Mouse (Mus musculus) hindbrain, embryonic 11.5 days (tissue): ENCODE data around the gene Bcl10. TPM values are rescaled to one million over a fixed set of nuclear protein-coding genes. Genes with fewer than 3 reads are reported as not detected.
"Not testable (repeated sequence)": the region's sequence is repeated elsewhere in the genome, so short reads cannot be mapped to it uniquely, and the experiment has no call there.

Experiments used
- ATAC-seq: fragments of 200-750 bp; cut with Nextera tagmentation; 2 replicates; pipeline ENCODE4 v1.8.0; 2017; ENCODE audit warnings: mild to moderate bottlenecking, moderate TSS enrichment, moderate library complexity; ENCODE audit not compliant: low FRiP score
- DNase-seq: peaks from one replicate; pipeline ENCODE4 v3.0.0-alpha.2; 2015; ENCODE audit warnings: low spot score
- H3K27ac ChIP-seq: fragments of 300-500 bp; sonication (generic); 2 replicates; pipeline ENCODE4 v1.5.1; 2014; ENCODE audit warnings: mild to moderate bottlenecking, low read depth, low read length
- H3K27me3 ChIP-seq: fragments of 300-500 bp; sonication (generic); 2 replicates; pipeline ENCODE4 v1.6.1; 2014; ENCODE audit warnings: mild to moderate bottlenecking, low read length, moderate library complexity, mixed read lengths; ENCODE audit not compliant: control insufficient read depth, insufficient read depth
- H3K36me3 ChIP-seq: fragments of 300-500 bp; sonication (generic); 2 replicates; pipeline ENCODE4 v1.6.1; 2014; ENCODE audit warnings: mild to moderate bottlenecking, low read length, moderate library complexity, mixed read lengths; ENCODE audit not compliant: control insufficient read depth, insufficient read depth
- H3K4me1 ChIP-seq: fragments of 300-500 bp; sonication (generic); replicated peaks from 2 replicates; pipeline ENCODE4 v1.6.1; 2014; ENCODE audit warnings: low read length, mixed read lengths; ENCODE audit not compliant: control insufficient read depth, insufficient read depth
- H3K4me2 ChIP-seq: fragments of 300-500 bp; sonication (generic); replicated peaks from 2 replicates; pipeline ENCODE4 v1.6.1; 2014; ENCODE audit warnings: mild to moderate bottlenecking, low read depth, low read length
- H3K4me3 ChIP-seq: fragments of 300-500 bp; sonication (generic); 2 replicates; pipeline ENCODE4 v1.5.1; 2014; ENCODE audit warnings: low read depth, low read length
- H3K9ac ChIP-seq: fragments of 300-500 bp; sonication (generic); 2 replicates; pipeline ENCODE4 v1.6.1; 2014; ENCODE audit warnings: low read depth, low read length
- H3K9me3 ChIP-seq: fragments of 300-500 bp; sonication (generic); 2 replicates; pipeline ENCODE4 v1.6.1; 2016; ENCODE audit warnings: low read length; ENCODE audit not compliant: control insufficient read depth
- WGBS: fragments of 180-500 bp; shearing (Covaris S2); extraction: QIAGEN DNeasy Blood & Tissue Kit; methylation state at CpG from one replicate; pipeline ENCODE4 v1.1.7; 2014; 5-methylcytosine and 5-hydroxymethylcytosine counted together
- polyA plus RNA-seq: library from polyadenylated mRNA; unstranded; fragments of >200 nt; fragmentation: Nextera tagmentation; extraction: Ambion mirVana; gene quantifications from 2 replicates; pipeline ENCODE4 v1.2.1, GENCODE M21; 2014

The Bcl10 gene
- polyA plus RNA-seq, result 56.0 and 65.7 TPM in 2 replicates

DNA sequence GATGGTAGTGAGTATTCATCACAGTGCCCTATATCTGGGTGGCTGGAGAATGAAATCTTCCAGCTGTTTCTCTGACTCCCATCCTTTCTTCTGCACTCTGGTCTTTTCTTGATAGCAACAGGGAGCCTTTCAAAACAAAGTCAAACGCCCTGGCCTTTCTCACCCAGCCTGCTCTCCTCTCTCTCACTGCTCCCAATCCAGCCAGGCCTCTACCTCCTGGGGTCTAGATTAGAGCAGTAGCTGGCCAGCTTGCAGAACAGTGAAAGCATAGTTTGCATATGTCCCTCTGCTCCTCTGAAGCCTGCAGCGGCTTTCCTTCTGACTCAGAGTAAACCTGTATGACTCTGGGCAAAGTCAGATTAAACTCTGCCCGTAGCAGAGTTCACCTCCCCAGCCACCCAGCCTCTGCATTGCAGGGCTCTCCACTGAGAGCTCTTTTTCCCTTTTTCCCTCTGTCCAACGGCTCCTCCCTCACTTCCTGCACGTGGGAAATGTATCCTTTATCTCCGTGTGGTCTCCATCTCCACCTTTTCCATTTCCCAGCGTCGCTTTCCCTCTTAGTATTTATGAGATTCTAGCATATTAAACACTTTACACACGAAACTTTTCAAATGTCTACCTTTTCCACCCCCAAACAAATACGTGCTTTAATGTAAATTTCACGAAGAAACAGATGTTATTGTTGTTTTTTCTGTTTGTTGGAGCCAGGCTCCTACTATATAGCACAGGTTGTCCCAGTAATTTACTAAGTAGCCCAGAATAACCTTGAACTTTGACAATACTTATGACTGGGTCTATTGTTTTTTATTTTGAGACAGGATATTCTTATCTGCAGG is at the start of gene Bcl10:
Gene Bcl10 (plus strand): TSS at position 786 of the 836 bp plus-strand sequence.
- 32% methylated on average over 11 of the region's 11 CpGs for WGBS
- Histone ChIP-seq H3K9me3 (no peaks in the 10 kb centered on the region), H3K27ac (0 out of 2 replicates have a peak within 1 kb of the TSS, but pooled peaks have one; percentile 27), H3K36me3 (no peaks in the 10 kb centered on the region), H3K9ac (0 out of 2 replicates have a peak within 1 kb of the TSS, but pooled peaks have one; percentile 46), H3K27me3 (no peaks in the 10 kb centered on the region), H3K4me2 (peak within 1 kb of the TSS; percentile 47), H3K4me1 (0 out of 2 replicates have a peak, but pooled peaks cover 2% of the 10 kb centered on the region), H3K4me3 (peak within 1 kb of the TSS; percentile 73)
- ATAC-seq (no peak), DNase-seq (no peak)

DNA sequence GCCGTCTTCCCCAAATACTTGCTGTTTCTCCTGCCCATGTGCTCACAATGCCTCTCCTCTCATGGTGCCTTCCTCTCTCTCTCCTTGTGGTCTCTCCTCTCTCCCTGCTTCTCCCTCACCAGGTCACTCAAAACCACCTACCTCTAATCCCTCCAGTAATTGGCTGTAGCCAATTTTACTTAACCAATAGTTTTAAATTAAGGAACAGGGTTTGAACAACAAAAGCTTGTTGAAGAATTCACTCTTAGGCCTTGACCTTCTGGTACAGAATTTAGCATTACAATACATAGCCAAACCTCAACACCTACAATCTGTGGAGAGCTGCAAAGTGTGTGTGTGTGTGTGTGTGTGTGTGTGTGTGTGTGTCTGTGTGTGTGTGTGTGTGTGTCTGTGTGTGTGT is 49.3 kb upstream of the Bcl10 start:
- H3K9me3 ChIP-seq, result no peaks in the 10 kb centered on the region
- no peak overlapping the region for H3K4me3 ChIP-seq
- no peaks in the 10 kb centered on the region for H3K27me3 ChIP-seq
- H3K9ac ChIP-seq, result no peak overlapping the region
- DNase-seq (no peak), ATAC-seq (no peak)
- H3K27ac ChIP-seq, result no peak overlapping the region
- no peaks in the 10 kb centered on the region for H3K4me1 ChIP-seq
- no peak overlapping the region for H3K4me2 ChIP-seq
- no peaks in the 10 kb centered on the region for H3K36me3 ChIP-seq
- WGBS, result 76% methylated on average over 1 of the region's 1 CpGs

- Histone ChIP-seq H3K36me3 (no peaks in the 10 kb centered on the region), H3K9ac (no peak overlapping the region), H3K27me3 (no peaks in the 10 kb centered on the region), H3K9me3 (no peaks in the 10 kb centered on the region), H3K27ac (no peak overlapping the region), H3K4me1 (no peaks in the 10 kb centered on the region), H3K4me3 (no peak overlapping the region), H3K4me2 (no peak overlapping the region)
- 87% methylated on average over 4 of the region's 4 CpGs for WGBS
- ATAC-seq (no peak), DNase-seq (no peak)
Measured at GRCm38 (mm10) chr3:145874126-145874525, 48.5 kb upstream of the Bcl10 start.

GRCm38 (mm10) chr3:145876120-145876519 is 46.5 kb upstream of the Bcl10 start:
- 92% methylated on average over 11 of the region's 11 CpGs for WGBS
- H3K9me3 ChIP-seq, result no peaks in the 10 kb centered on the region
- ATAC-seq, result no peak

GRCm38 (mm10) chr3:145878867-145879266 is 43.7 kb upstream of the Bcl10 start:
- not testable (repeated sequence) for H3K9me3 ChIP-seq, H3K9ac ChIP-seq, DNase-seq, H3K4me2 ChIP-seq, H3K27me3 ChIP-seq, ATAC-seq, H3K4me3 ChIP-seq, H3K27ac ChIP-seq, H3K36me3 ChIP-seq, H3K4me1 ChIP-seq
- WGBS, result 96% methylated on average over 13 of the region's 14 CpGs

More at GRCm38 (mm10) chr3:145876120-145876519, 46.5 kb upstream of the Bcl10 start:
- Histone ChIP-seq H3K27me3 (no peaks in the 10 kb centered on the region), H3K9ac (no peak overlapping the region), H3K4me2 (no peak overlapping the region), H3K4me1 (no peaks in the 10 kb centered on the region), H3K27ac (no peak overlapping the region), H3K4me3 (no peak overlapping the region), H3K36me3 (no peaks in the 10 kb centered on the region)
- DNase-seq, result no peak

DNA sequence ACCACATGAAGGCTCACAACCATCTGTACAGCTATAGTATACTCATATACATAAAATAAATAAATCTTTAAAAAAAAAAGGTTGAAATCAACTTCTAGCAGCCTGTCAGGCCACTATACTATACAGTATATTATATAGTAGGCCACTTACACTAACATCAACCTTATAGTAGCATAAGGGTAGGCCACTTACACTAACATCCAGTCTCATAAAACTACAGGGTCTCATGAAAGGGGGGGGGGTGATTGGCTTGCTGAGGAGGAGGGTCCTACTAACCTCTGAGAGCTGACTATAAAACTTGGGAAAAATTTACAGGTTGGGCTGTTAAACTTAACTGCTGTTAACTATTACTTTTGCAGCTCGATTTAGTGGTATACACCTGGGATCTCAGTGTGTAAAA is 42.3 kb upstream of the Bcl10 start:
- no peaks in the 10 kb centered on the region for H3K9me3 ChIP-seq
- H3K4me1 ChIP-seq, result no peaks in the 10 kb centered on the region
- H3K9ac ChIP-seq, result no peak overlapping the region
- H3K4me2 ChIP-seq, result no peak overlapping the region
- 95% methylated on average over 1 of the region's 1 CpGs for WGBS
- no peak for ATAC-seq
- no peaks in the 10 kb centered on the region for H3K27me3 ChIP-seq
- no peak overlapping the region for H3K4me3 ChIP-seq
- no peak overlapping the region for H3K27ac ChIP-seq
- H3K36me3 ChIP-seq, result no peaks in the 10 kb centered on the region
- no peak for DNase-seq

GRCm38 (mm10) chr3:145882076-145882874 is 40.3 kb upstream of the Bcl10 start:
- Histone ChIP-seq H3K4me3 (no peak overlapping the region), H3K27me3 (no peaks in the 10 kb centered on the region), H3K27ac (no peak overlapping the region), H3K9ac (no peak overlapping the region), H3K9me3 (no peaks in the 10 kb centered on the region), H3K4me2 (no peak overlapping the region), H3K36me3 (no peaks in the 10 kb centered on the region), H3K4me1 (no peaks in the 10 kb centered on the region)
- DNase-seq (no peak), ATAC-seq (no peak)
- 86% methylated on average over 15 of the region's 15 CpGs for WGBS

DNA sequence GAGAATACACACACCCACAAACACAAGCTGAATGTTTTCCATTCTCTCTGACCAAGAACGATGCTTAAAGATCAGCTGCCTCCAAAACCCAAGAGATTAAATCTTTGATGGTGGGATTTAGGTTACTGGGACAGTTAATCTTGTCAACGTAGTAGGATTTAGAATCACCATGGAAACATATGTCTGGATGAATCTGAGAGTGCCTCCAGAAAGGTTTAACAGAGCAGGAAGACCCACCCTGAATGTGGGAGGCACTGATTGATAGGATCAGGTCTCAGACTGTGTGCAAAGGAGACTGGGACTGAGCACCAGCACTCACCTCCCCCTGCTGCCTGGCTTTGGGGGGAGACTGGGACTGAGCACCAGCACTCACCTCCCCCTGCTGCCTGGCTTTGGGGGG is 39.4 kb upstream of the Bcl10 start:
- H3K4me3 ChIP-seq, result no peak overlapping the region
- WGBS, result 63% methylated on average over 2 of the region's 2 CpGs
- ATAC-seq, result peak; percentile 30; the same call in 1 of the 2 replicates

More for the DNA sequence above, 39.4 kb upstream of the Bcl10 start:
- no peak overlapping the region for H3K9ac ChIP-seq
- DNase-seq, result no peak
- H3K27ac ChIP-seq, result no peak overlapping the region
- H3K27me3 ChIP-seq, result no peaks in the 10 kb centered on the region
- H3K4me2 ChIP-seq, result no peak overlapping the region
- H3K9me3 ChIP-seq, result no peaks in the 10 kb centered on the region
- no peaks in the 10 kb centered on the region for H3K36me3 ChIP-seq
- no peaks in the 10 kb centered on the region for H3K4me1 ChIP-seq
